Mouse (Mus musculus) heart, adult 2 months (tissue): ENCODE data around the gene Cntrl. TPM values are rescaled to one million over a fixed set of nuclear protein-coding genes. Genes with fewer than 3 reads are reported as not detected.

Experiments used
- DNase-seq, 2 experiments: peaks; one replicate each; pipeline ENCODE4 v3.0.0; 2021
- H3K27ac ChIP-seq: fragments of 200-600 bp; 2 replicates; pipeline ENCODE4 v1.8.1; 2022
- H3K27me3 ChIP-seq: fragments of 200-500 bp; 2 replicates; pipeline ENCODE4 v1.6.1; 2012; ENCODE audit warnings: mild to moderate bottlenecking, low read length, inconsistent platforms, mixed read lengths; ENCODE audit not compliant: control insufficient read depth, insufficient read depth
- H3K36me3 ChIP-seq: fragments of 200-500 bp; 2 replicates; pipeline ENCODE4 v1.6.1; 2012; ENCODE audit warnings: low read length, inconsistent platforms; ENCODE audit not compliant: control insufficient read depth, insufficient read depth
- H3K4me1 ChIP-seq: fragments of 200-500 bp; 2 replicates; pipeline ENCODE4 v1.6.1; 2011; ENCODE audit warnings: low read length; ENCODE audit not compliant: control insufficient read depth, insufficient read depth
- H3K4me3 ChIP-seq: fragments of 200-600 bp; 2 replicates; pipeline ENCODE4 v1.8.1; 2022
- H3K79me2 ChIP-seq: fragments of 200-500 bp; replicated peaks from 2 replicates; pipeline ENCODE4 v1.6.1; 2012; ENCODE audit warnings: mild to moderate bottlenecking, inconsistent platforms, low read length, moderate library complexity, mixed read lengths; ENCODE audit not compliant: control insufficient read depth, insufficient read depth
- H3K9ac ChIP-seq: fragments of 200-500 bp; 2 replicates; pipeline ENCODE4 v1.6.1; 2012; ENCODE audit warnings: low read depth, mild to moderate bottlenecking, control low read depth, inconsistent platforms, low read length, mixed read lengths
- CTCF ChIP-seq: fragments of 200-600 bp; IDR thresholded peaks from 2 replicates; pipeline ENCODE4 v1.8.1; 2022; ENCODE audit warnings: antibody characterized with exemption, mild to moderate bottlenecking, moderate library complexity
- EP300 ChIP-seq: fragments of 200-500 bp; IDR thresholded peaks from 2 replicates; pipeline ENCODE4 v1.6.1; 2011; ENCODE audit warnings: low read depth, low read length, control low read depth; ENCODE audit not compliant: insufficient read depth
- POLR2A ChIP-seq: fragments of 200-500 bp; IDR thresholded peaks from 2 replicates; pipeline ENCODE4 v1.6.1; 2011; ENCODE audit warnings: mild to moderate bottlenecking, low read depth, low read length, control low read depth; ENCODE audit not compliant: insufficient read depth
- WGBS: fragments of 180-500 bp; shearing (Covaris S2); methylation state at CpG from one replicate; pipeline ENCODE4 v1.1.7; 2018; 5-methylcytosine and 5-hydroxymethylcytosine counted together
- intact Hi-C: fragments of 180-260 bp; cut with DNase I; formaldehyde crosslinking; loops from one replicate; pipeline ENCODE4 v1.15.1; 2025
- polyA plus RNA-seq: library from polyadenylated mRNA; depleted of rRNA; stranded (reverse); fragments of >200 nt; gene quantifications from 2 replicates; pipeline ENCODE4 v1.2.3, GENCODE M21; 2012
- total RNA-seq, 2 experiments: library from RNA; stranded (reverse); gene quantifications; 2 replicates each; pipeline ENCODE4 v1.2.3; 2021

Cntrl gene
- total and polyA plus RNA-seq, 3 experiments = 5.0 to 6.5 (median 5.3) TPM

DNA sequence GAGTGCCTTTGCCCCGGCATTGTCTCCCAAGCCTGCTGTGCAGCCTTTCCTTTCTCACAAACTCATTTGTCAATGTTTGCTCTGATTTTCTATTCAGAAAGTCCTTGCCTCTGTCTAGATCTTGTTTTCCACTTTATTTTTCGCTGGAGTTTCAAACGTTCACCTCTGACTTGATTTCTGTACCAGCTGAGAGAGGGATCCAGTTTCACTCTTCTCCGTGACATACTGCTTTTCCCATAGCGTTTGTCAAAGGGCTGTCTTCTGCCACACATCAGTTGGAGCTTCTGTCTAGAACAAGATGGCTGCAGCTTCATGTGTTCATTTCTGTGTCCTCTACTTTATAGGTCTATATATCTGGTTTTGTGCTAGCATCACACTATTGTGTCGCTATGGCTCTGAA lies 30.1 kb upstream of the Cntrl start:
- no peak for TF ChIP-seq EP300
- no peak for TF ChIP-seq POLR2A
- TF ChIP-seq CTCF = no peak
- intact Hi-C loops = no loop called here

GRCm38 (mm10) chr2:35087418-35087817 lies 21.9 kb upstream of the Cntrl start:
- no peak for DNase-seq
- intact Hi-C loops = no loop called here
- no peaks in the 10 kb centered on the region for H3K27me3 ChIP-seq
- H3K9ac ChIP-seq = no peak overlapping the region
- H3K27ac ChIP-seq = no peak overlapping the region
- WGBS = 57% methylated on average over 4 of the region's 4 CpGs
- no peaks in the 10 kb centered on the region for H3K79me2 ChIP-seq
- no peaks in the 10 kb centered on the region for H3K4me1 ChIP-seq
- TF ChIP-seq POLR2A (no peak), CTCF (no peak), EP300 (no peak)
- H3K4me3 ChIP-seq = no peak overlapping the region
- H3K36me3 ChIP-seq = no peaks in the 10 kb centered on the region

More for the DNA sequence above, 30.1 kb upstream of the Cntrl start:
- no peak overlapping the region for H3K27ac ChIP-seq
- H3K4me3 ChIP-seq = no peak overlapping the region
- DNase-seq = no peak
- H3K4me1 ChIP-seq = no peaks in the 10 kb centered on the region
- WGBS = 75% methylated on average over 6 of the region's 6 CpGs
- no peak overlapping the region for H3K9ac ChIP-seq
- H3K79me2 ChIP-seq = no peaks in the 10 kb centered on the region
- H3K27me3 ChIP-seq = no peaks in the 10 kb centered on the region
- no peaks in the 10 kb centered on the region for H3K36me3 ChIP-seq

GRCm38 (mm10) chr2:35100529-35100928 lies 8.8 kb upstream of the Cntrl start:
- no peak for DNase-seq
- H3K36me3 ChIP-seq = no peaks in the 10 kb centered on the region
- no peaks in the 10 kb centered on the region for H3K79me2 ChIP-seq
- H3K9ac ChIP-seq = no peak overlapping the region
- H3K4me3 ChIP-seq = no peak overlapping the region
- no peak overlapping the region for H3K27ac ChIP-seq
- H3K27me3 ChIP-seq = no peaks in the 10 kb centered on the region
- H3K4me1 ChIP-seq = no peaks in the 10 kb centered on the region
- WGBS = 84% methylated on average over 6 of the region's 6 CpGs
- intact Hi-C loops = no loop called here
- TF ChIP-seq POLR2A (no peak), CTCF (no peak), EP300 (no peak)

- no peaks in the 10 kb centered on the region for H3K79me2 ChIP-seq
- H3K4me3 ChIP-seq = no peak within 1 kb of the TSS
- H3K27ac ChIP-seq = no peak within 1 kb of the TSS
- no peak within 1 kb of the TSS for H3K9ac ChIP-seq
- no peaks in the 10 kb centered on the region for H3K36me3 ChIP-seq
- no peaks in the 10 kb centered on the region for H3K4me1 ChIP-seq
- 96% methylated on average over 3 of the region's 3 CpGs for WGBS
- DNase-seq = no peak
- intact Hi-C loops = no loop called here
- TF ChIP-seq CTCF = no peak
- TF ChIP-seq EP300 = no peak
- TF ChIP-seq POLR2A = no peak
- no peaks in the 10 kb centered on the region for H3K27me3 ChIP-seq
These were observed 7.8 kb upstream of the Cntrl start, which contains the start of gene AI182371 for GRCm38 (mm10) chr2:35101443-35101842. TSS of gene AI182371 (minus strand) at chr2:35101543.

DNA sequence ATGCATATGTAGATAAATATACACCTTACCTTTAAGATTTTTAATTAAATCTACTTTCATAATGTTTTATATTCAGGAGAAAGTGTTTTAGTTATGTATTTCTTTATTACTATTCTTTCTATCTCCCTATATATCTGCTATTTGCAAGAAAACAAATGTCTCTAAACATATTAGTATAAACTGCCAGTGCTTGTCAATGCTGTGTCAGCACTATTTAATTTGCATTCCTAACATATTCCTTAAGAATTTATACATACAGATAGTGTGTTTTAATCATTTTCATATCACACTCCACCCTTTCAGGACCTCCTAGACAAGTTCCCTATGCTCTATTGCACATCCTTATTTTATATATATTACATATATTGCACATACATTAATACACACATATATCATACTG lies 6.5 kb upstream of the Cntrl start:
- Histone ChIP-seq H3K27ac (no peak overlapping the region), H3K36me3 (no peaks in the 10 kb centered on the region), H3K27me3 (no peaks in the 10 kb centered on the region), H3K9ac (no peak overlapping the region), H3K4me1 (no peaks in the 10 kb centered on the region), H3K79me2 (no peaks in the 10 kb centered on the region), H3K4me3 (no peak overlapping the region)
- TF ChIP-seq EP300 = no peak
- no peak for TF ChIP-seq POLR2A
- no peak for TF ChIP-seq CTCF
- no peak for DNase-seq
- intact Hi-C loops = no loop called here

DNA sequence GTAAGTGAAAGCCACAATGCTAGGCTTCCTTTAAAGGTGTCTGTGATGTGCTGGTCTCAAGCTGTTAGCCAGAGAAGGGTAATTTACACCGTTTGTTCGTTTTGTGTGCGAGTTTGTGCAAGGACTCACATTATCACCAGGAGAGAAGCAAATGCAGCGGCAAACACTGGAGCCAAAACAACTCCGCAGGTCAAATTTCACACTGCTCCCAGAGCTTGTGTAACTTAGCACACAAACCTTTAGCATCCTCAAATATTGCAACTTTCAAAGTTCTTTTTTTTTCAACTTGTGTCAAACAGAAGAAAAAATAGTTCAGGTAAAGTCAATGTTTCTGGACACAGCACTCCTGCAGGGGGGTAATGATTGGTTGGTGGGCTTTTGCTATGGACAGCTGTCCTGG lies 5.7 kb upstream of the Cntrl start:
- TF ChIP-seq POLR2A (no peak), EP300 (no peak), CTCF (no peak)
- Histone ChIP-seq H3K4me3 (no peak overlapping the region), H3K9ac (no peak overlapping the region), H3K4me1 (no peaks in the 10 kb centered on the region), H3K27ac (no peak overlapping the region), H3K27me3 (no peaks in the 10 kb centered on the region), H3K79me2 (no peaks in the 10 kb centered on the region), H3K36me3 (no peaks in the 10 kb centered on the region)
- intact Hi-C loops = no loop called here
- DNase-seq = no peak
- 77% methylated on average over 5 of the region's 5 CpGs for WGBS

DNA sequence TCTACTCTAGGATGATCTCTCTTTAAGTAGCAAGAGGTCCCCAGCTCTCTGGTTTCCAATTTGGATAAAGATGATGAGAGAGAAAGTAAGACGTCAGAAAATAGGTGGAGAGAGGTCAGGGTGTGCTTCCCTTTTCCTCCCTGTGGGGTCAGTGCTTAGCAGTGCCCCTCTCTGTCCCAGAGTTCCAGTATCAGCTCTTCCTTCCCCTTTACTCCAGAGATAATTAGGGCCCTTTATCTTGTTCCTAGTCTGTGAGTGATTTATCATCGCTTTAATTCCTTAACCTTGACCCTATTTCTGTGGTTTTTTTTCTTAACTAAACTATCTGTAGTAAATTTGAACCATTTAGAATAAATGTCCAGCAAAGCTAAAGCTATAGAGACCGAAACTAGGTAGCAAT lies 4.4 kb upstream of the Cntrl start:
- Histone ChIP-seq H3K36me3 (no peaks in the 10 kb centered on the region), H3K79me2 (no peaks in the 10 kb centered on the region), H3K27me3 (no peaks in the 10 kb centered on the region), H3K4me1 (peaks cover 2% of the 10 kb centered on the region), H3K9ac (no peak overlapping the region), H3K4me3 (no peak overlapping the region), H3K27ac (no peak overlapping the region)
- WGBS = 52% methylated on average over 3 of the region's 3 CpGs
- no peak for DNase-seq
- TF ChIP-seq POLR2A = no peak
- TF ChIP-seq EP300 = no peak
- no peak for TF ChIP-seq CTCF
- intact Hi-C loops = no loop called here
